Mouse (Mus musculus) CH12.LX (cell line): ENCODE data around the gene Calr. TPM values are rescaled to one million over a fixed set of nuclear protein-coding genes. Genes with fewer than 3 reads are reported as not detected.

ENCODE experiments used
- DNase-seq: peaks from one replicate; pipeline ENCODE4 v3.0.0-alpha.2; 2013; ENCODE audit errors: extremely low read depth
- H3K27ac ChIP-seq: 2 replicates; pipeline ENCODE4 v1.5.1; 2012; ENCODE audit warnings: low read depth, mild to moderate bottlenecking, control low read depth, moderate library complexity; ENCODE audit not compliant: insufficient read depth
- H3K27me3 ChIP-seq: replicated peaks from 2 replicates; pipeline ENCODE3; 2012; ENCODE audit warnings: inconsistent platforms
- H3K36me3 ChIP-seq, 2 experiments: replicated peaks in 1 of 2; 2 replicates each; pipeline versions ENCODE3 to v1.6.1; 2012; ENCODE audit warnings: inconsistent platforms in 1 of 2, low read length in 1 of 2, mild to moderate bottlenecking in 1 of 2, mixed read lengths in 1 of 2, moderate library complexity in 1 of 2; ENCODE audit not compliant: control insufficient read depth in 1 of 2, insufficient read depth in 1 of 2
- H3K4me1 ChIP-seq, 2 experiments: 2 replicates each; pipeline ENCODE4 v1.6.1; 2012; ENCODE audit warnings: inconsistent platforms in 1 of 2, moderate library complexity in 1 of 2; ENCODE audit not compliant: insufficient read depth in 2 of 2, control insufficient read depth in 1 of 2
- H3K4me2 ChIP-seq: 2 replicates; pipeline ENCODE4 v1.6.1; 2012; ENCODE audit warnings: low read depth, mild to moderate bottlenecking, control low read depth; ENCODE audit not compliant: poor library complexity, insufficient read depth, severe bottlenecking
- H3K4me3 ChIP-seq, 3 experiments: fragments of 150-350 bp in 1 of 3; sonication (generic) in 1 of 3; replicated peaks in 1 of 3; 2 replicates each; pipeline versions ENCODE3 to v1.5.1; 2011 to 2012; ENCODE audit warnings: low read depth in 2 of 3, low read length in 2 of 3, mild to moderate bottlenecking in 2 of 3, moderate library complexity in 2 of 3, control low read depth in 1 of 3, improper control_type of control experiment in 1 of 3, inconsistent platforms in 1 of 3, mixed read lengths in 1 of 3; ENCODE audit not compliant: poor library complexity in 1 of 3
- H3K79me2 ChIP-seq: replicated peaks from 2 replicates; pipeline ENCODE4 v1.6.1; 2012; ENCODE audit warnings: mild to moderate bottlenecking, moderate library complexity; ENCODE audit not compliant: control insufficient read depth, poor library complexity, insufficient read depth, severe bottlenecking; ENCODE audit errors: extremely low read depth
- H3K9ac ChIP-seq: 2 replicates; pipeline ENCODE4 v1.6.1; 2012; ENCODE audit warnings: low read depth, mild to moderate bottlenecking, control low read depth, moderate library complexity; ENCODE audit not compliant: insufficient read depth
- H3K9me3 ChIP-seq: replicated peaks from 2 replicates; pipeline ENCODE3; 2012; ENCODE audit warnings: low read length, inconsistent platforms, mixed read lengths
- BHLHE40 ChIP-seq: IDR thresholded peaks from 2 replicates; pipeline ENCODE4 v1.6.1; 2011; ENCODE audit warnings: mild to moderate bottlenecking, low read depth, low read length, improper control_type of control experiment
- CTCF ChIP-seq, 2 experiments: IDR thresholded peaks in 1 of 2; conservative IDR thresholded peaks in 1 of 2; 2 replicates each; pipeline ENCODE4 v1.5.1; 2011 to 2012; ENCODE audit warnings: low read depth in 2 of 2, low read length in 2 of 2, improper control_type of control experiment in 1 of 2, inconsistent platforms in 1 of 2, mild to moderate bottlenecking in 1 of 2, moderate library complexity in 1 of 2
- ELF1 ChIP-seq: IDR thresholded peaks from 2 replicates; pipeline ENCODE4 v1.6.1; 2014; ENCODE audit warnings: low read depth, mild to moderate bottlenecking, inconsistent platforms, low read length, improper control_type of control experiment
- IRF4 ChIP-seq: IDR thresholded peaks from 2 replicates; pipeline ENCODE4 v1.6.1; 2014; ENCODE audit warnings: low read depth, mild to moderate bottlenecking, inconsistent platforms, low read length, improper control_type of control experiment
- JUN ChIP-seq: IDR thresholded peaks from 2 replicates; pipeline ENCODE4 v1.6.1; 2011; ENCODE audit warnings: low read depth, mild to moderate bottlenecking, low read length, improper control_type of control experiment, moderate library complexity; ENCODE audit not compliant: insufficient read depth
- MAZ ChIP-seq: IDR thresholded peaks from 2 replicates; pipeline ENCODE4 v1.6.1; 2012; ENCODE audit warnings: low read depth, mild to moderate bottlenecking, inconsistent platforms, low read length, improper control_type of control experiment, moderate library complexity
- MEF2A ChIP-seq: IDR thresholded peaks from 2 replicates; pipeline ENCODE4 v1.6.1; 2014; ENCODE audit warnings: low read depth, mild to moderate bottlenecking, inconsistent platforms, low read length, improper control_type of control experiment, borderline replicate concordance
- MXI1 ChIP-seq: IDR thresholded peaks from 2 replicates; pipeline ENCODE4 v1.6.1; 2011; ENCODE audit warnings: mild to moderate bottlenecking, low read depth, low read length, improper control_type of control experiment
- NRF1 ChIP-seq: IDR thresholded peaks from 2 replicates; pipeline ENCODE4 v1.6.1; 2014; ENCODE audit warnings: low read depth, mild to moderate bottlenecking, inconsistent platforms, low read length, improper control_type of control experiment, moderate library complexity
- RAD21 ChIP-seq: IDR thresholded peaks from 2 replicates; pipeline ENCODE4 v1.6.1; 2011; ENCODE audit warnings: low read depth, mild to moderate bottlenecking, low read length, improper control_type of control experiment, moderate library complexity
- SMC3 ChIP-seq: IDR thresholded peaks from 2 replicates; pipeline ENCODE4 v1.6.1; 2011; ENCODE audit warnings: low read depth, low read length, improper control_type of control experiment
- TBP ChIP-seq: conservative IDR thresholded peaks from 2 replicates; pipeline ENCODE4 v1.6.1; 2011; ENCODE audit warnings: low read depth, low read length, improper control_type of control experiment
- USF1 ChIP-seq: IDR thresholded peaks from 2 replicates; pipeline ENCODE4 v1.6.1; 2014; ENCODE audit warnings: low read depth, mild to moderate bottlenecking, inconsistent platforms, low read length, improper control_type of control experiment
- dilution Hi-C: fragments of 300-500 bp; cut with MboI; formaldehyde crosslinking; loops from 2 replicates; pipeline ENCODE4 v1.14.3; 2020; ENCODE audit warnings: low sequenced_read_pairs; ENCODE audit not compliant: extremely low pct_unique_long_range_greater_than_20kb, extremely low pct_ligation_motif_present
- in situ Hi-C: fragments of 300-500 bp; cut with MboI; formaldehyde crosslinking; loops from 3 replicates; pipeline ENCODE4 v1.14.3; 2019; ENCODE audit warnings: low sequenced_read_pairs, low pct_ligation_motif_present, low pct_unique_long_range_greater_than_20kb, mixed read lengths
- polyA plus RNA-seq: library from polyadenylated mRNA; unstranded; fragments of >175 nt; gene quantifications from 2 replicates; pipeline ENCODE4 v1.2.1, GENCODE M21; 2012; ENCODE audit warnings: low read depth; ENCODE audit not compliant: insufficient read length
- total RNA-seq, 2 experiments: library from RNA; depleted of rRNA; stranded (reverse); fragments of 300-350 nt in 1 of 2; fragments of >200 nt in 1 of 2; gene quantifications; 2 replicates each; pipeline ENCODE4 v1.2.3; 2012 to 2014

The Calr gene
- total and polyA plus RNA-seq, 3 experiments, result 395 to 1,181 (median 627) TPM

- dilution Hi-C loops (no loop called here), in situ Hi-C loops (loop anchor here (5.0 to 10.0 kb wide), 2 partner anchors 96 to 234 kb away; no protein-coding TSS in a partner anchor)
- peaks cover 5% of the 10 kb centered on the region for H3K9me3 ChIP-seq
- H3K9ac ChIP-seq, result no peak overlapping the region; the same call in 1 of the 2 replicates
- peaks cover 2 to 12% of the 10 kb centered on the region in 2 experiments; a peak in 2 of 4 replicates for H3K4me1 ChIP-seq
- H3K4me3 ChIP-seq, result peak overlapping the region; percentile 32 to 47 (median 37)
- H3K79me2 ChIP-seq, result no peaks in the 10 kb centered on the region
- H3K36me3 ChIP-seq, result no peaks in the 10 kb centered on the region
- H3K4me2 ChIP-seq, result peak overlapping the region; percentile 86
- H3K27ac ChIP-seq, result no peak overlapping the region
- TF ChIP-seq CTCF (conservative IDR thresholded peaks at IDR 0.05 in 1 of 2, IDR thresholded peaks at IDR 0.05 in 1 of 2; ENCODE audit: low read depth in 2 of 2, low read length in 2 of 2) (peak in 1 of 2 experiments; percentile 91; a peak in 2 of 4 replicates), MXI1 (peak; percentile 88), MAZ (peak; percentile 60; the same call in 1 of the 2 replicates), BHLHE40 (peak; percentile 95), SMC3 (peak; percentile 87), MEF2A (no peak), IRF4 (peak; percentile 36; the same call in 1 of the 2 replicates), NRF1 (peak; percentile 56), TBP (no peak), RAD21 (peak; percentile 64), ELF1 (peak; percentile 40; the same call in 1 of the 2 replicates)
- peaks cover 44% of the 10 kb centered on the region for H3K27me3 ChIP-seq
- peak; percentile 79 for DNase-seq
Observed at GRCm38 (mm10) chr8:84810896-84811295, 35.8 kb downstream of the Calr start.

GRCm38 (mm10) chr8:84809941-84810280 lies 36.8 kb downstream of the Calr start:
- H3K4me1 ChIP-seq, result peaks cover 2 to 8% of the 10 kb centered on the region in 2 experiments; a peak in 2 of 4 replicates
- no peak overlapping the region for H3K4me2 ChIP-seq
- no peak for DNase-seq
- H3K4me3 ChIP-seq, result no peak overlapping the region
- no peaks in the 10 kb centered on the region for H3K36me3 ChIP-seq
- H3K27me3 ChIP-seq, result peaks cover 54% of the 10 kb centered on the region
- H3K9me3 ChIP-seq, result peaks cover 9% of the 10 kb centered on the region
- in situ Hi-C loops (loop anchor here (5.0 to 10.0 kb wide), 3 partner anchors 73 to 233 kb away; no protein-coding TSS in a partner anchor), dilution Hi-C loops (no loop called here)
- peak; percentile 20; the same call in 1 of the 2 replicates for TF ChIP-seq USF1
- no peak for TF ChIP-seq JUN
- H3K79me2 ChIP-seq, result no peaks in the 10 kb centered on the region
- H3K27ac ChIP-seq, result no peak overlapping the region
- H3K9ac ChIP-seq, result no peak overlapping the region
